Mouse (Mus musculus) E14TG2a.4 (cell line): ENCODE results near the gene Suco.

Experiments used
- CTCF ChIP-seq: conservative IDR thresholded peaks from 2 replicates; pipeline ENCODE4 v1.5.1; 2014; ENCODE audit warnings: low read length
- NANOG ChIP-seq: IDR thresholded peaks from 2 replicates; pipeline ENCODE4 v1.6.1; 2014; ENCODE audit warnings: borderline replicate concordance, low read length, mixed read lengths
- POU5F1 ChIP-seq: IDR thresholded peaks from 2 replicates; pipeline ENCODE4 v1.6.1; 2014; ENCODE audit warnings: low read length, borderline replicate concordance

- no peak for TF ChIP-seq POU5F1
- TF ChIP-seq CTCF = no peak
- TF ChIP-seq NANOG = no peak
Measured at GRCm38 (mm10) chr1:161781594-161781993, 94.9 kb downstream of the Suco start.
